Comparison of ENCODE assay signal across 17 mouse cellular contexts in genomic region chr16:30443411-30443810, GRCm38 (mm10). TPM values are rescaled to one million over a fixed set of nuclear protein-coding genes. Genes with fewer than 3 reads are reported as not detected.
A peak's percentile ranks its signal among the peaks of the same experiment; 100 is the strongest.
DNase-seq lines count a peak whose midpoint lies in the region; ATAC-seq and TF ChIP-seq lines count a peak whose summit lies in the region.
"Had no signal": no experiment of that assay in that cellular context is flagged by ENCODE, and none has a peak within 500 bp of the region (broad histone marks: within the 10 kb centered on the region; RNA-seq: fewer than 3 reads in every experiment).

No protein-coding gene starts in this region.

- H3K4me3 ChIP-seq in intestine, postnatal 0 days (ENCODE audit: low read depth, low read length), result no peak overlapping the region
- no peak overlapping the region for H3K4me3 ChIP-seq in intestine, embryonic 16.5 days (ENCODE audit: low read length)
- no peak overlapping the region for H3K4me3 ChIP-seq in MEL (ENCODE audit: control insufficient read depth in 1 of 2, insufficient read depth in 1 of 2, low read depth in 2 of 2, low read length in 2 of 2)
- H3K4me3 ChIP-seq: gastrocnemius, adult 2 months; heart, embryonic 12.5 days; hindbrain, embryonic 12.5 days; limb, embryonic 12.5 days; midbrain, embryonic 15.5 days; neural tube, embryonic 13.5 days had no signal

- no peaks in the 10 kb centered on the region for H3K79me2 ChIP-seq in MEL (ENCODE audit: control insufficient read depth, insufficient read depth, low read length, poor library complexity)

- DNase-seq in MEL (ENCODE audit: low read depth, low spot score) (peak; percentile 60), ZHBTc4 (ENCODE audit: low read depth, low spot score) (peak; percentile 28)
- peak; percentile 8 for DNase-seq in kidney, postnatal 10 days
- no peak for DNase-seq in spleen, postnatal 10 days (ENCODE audit: low spot score in 2 of 2)
- no peak for DNase-seq in thymus, adult 18-20 months
- DNase-seq: gastrocnemius, adult 2 months; layer of hippocampus, adult 9-11 months; lung, postnatal 4 days; right cerebral cortex, postnatal 14 days had no signal

- no peaks in the 10 kb centered on the region for H3K27me3 ChIP-seq in intestine, postnatal 0 days (replicated peaks; ENCODE audit: control insufficient read depth, insufficient read depth, low read length)
- no peaks in the 10 kb centered on the region for H3K27me3 ChIP-seq in intestine, embryonic 16.5 days (replicated peaks; ENCODE audit: control insufficient read depth, insufficient read depth, low read length)
- no peaks in the 10 kb centered on the region for H3K27me3 ChIP-seq in MEL (ENCODE audit: control insufficient read depth in 1 of 2, insufficient read depth in 2 of 2, low read length in 2 of 2)
- H3K27me3 ChIP-seq: CH12.LX; heart, embryonic 12.5 days; hindbrain, embryonic 12.5 days; limb, embryonic 12.5 days; midbrain, embryonic 15.5 days; neural tube, embryonic 13.5 days had no signal

- H3K27ac ChIP-seq in intestine, postnatal 0 days (ENCODE audit: low read depth, low read length), result no peak overlapping the region
- no peak overlapping the region for H3K27ac ChIP-seq in intestine, embryonic 16.5 days (ENCODE audit: low read length)
- no peak overlapping the region for H3K27ac ChIP-seq in MEL (ENCODE audit: control insufficient read depth, low read depth, low read length)
- H3K27ac ChIP-seq: gastrocnemius, adult 2 months; hindbrain, embryonic 12.5 days; limb, embryonic 12.5 days; midbrain, embryonic 15.5 days; neural tube, embryonic 13.5 days had no signal

- no peaks in the 10 kb centered on the region for H3K4me1 ChIP-seq in intestine, postnatal 0 days (replicated peaks; ENCODE audit: control insufficient read depth, insufficient read depth, low read length)
- H3K4me1 ChIP-seq in intestine, embryonic 16.5 days (ENCODE audit: control insufficient read depth, insufficient read depth, low read length), result no peaks in the 10 kb centered on the region
- H3K4me1 ChIP-seq in MEL (ENCODE audit: control insufficient read depth in 1 of 2, insufficient read depth in 2 of 2, low read length in 2 of 2), result peaks cover 16 to 23% of the 10 kb centered on the region in 2 experiments
- H3K4me1 ChIP-seq: hindbrain, embryonic 12.5 days; limb, embryonic 12.5 days; midbrain, embryonic 15.5 days; neural tube, embryonic 13.5 days had no signal

- H3K36me3 ChIP-seq in intestine, postnatal 0 days (ENCODE audit: control insufficient read depth, insufficient read depth), result no peaks in the 10 kb centered on the region
- H3K36me3 ChIP-seq in intestine, embryonic 16.5 days (ENCODE audit: control insufficient read depth, insufficient read depth, low read length), result no peaks in the 10 kb centered on the region
- H3K36me3 ChIP-seq in MEL (ENCODE audit: control insufficient read depth in 1 of 2, insufficient read depth in 2 of 2, low read length in 2 of 2), result peaks cover 0 to 25% of the 10 kb centered on the region in 2 experiments; a peak in 2 of 4 replicates
- H3K36me3 ChIP-seq: heart, embryonic 12.5 days; hindbrain, embryonic 12.5 days; limb, embryonic 12.5 days; midbrain, embryonic 15.5 days; neural tube, embryonic 13.5 days had no signal

- ATAC-seq in intestine, postnatal 0 days, result 0 out of 2 replicates have a peak, but pooled peaks have one; percentile 11
- ATAC-seq in intestine, embryonic 16.5 days, result no peak
- ATAC-seq: midbrain, embryonic 15.5 days had no signal

- no peak overlapping the region for H3K4me2 ChIP-seq in intestine, postnatal 0 days (replicated peaks; ENCODE audit: low read depth)
- no peak overlapping the region for H3K4me2 ChIP-seq in intestine, embryonic 16.5 days (ENCODE audit: low read depth, low read length)
- H3K4me2 ChIP-seq: heart, embryonic 12.5 days; hindbrain, embryonic 12.5 days; limb, embryonic 12.5 days; midbrain, embryonic 15.5 days; neural tube, embryonic 13.5 days had no signal

- H3K9me3 ChIP-seq in intestine, postnatal 0 days (ENCODE audit: control insufficient read depth), result no peaks in the 10 kb centered on the region
- no peaks in the 10 kb centered on the region for H3K9me3 ChIP-seq in intestine, embryonic 16.5 days (ENCODE audit: control insufficient read depth, low read length)
- H3K9me3 ChIP-seq in MEL (replicated peaks; ENCODE audit: insufficient read depth, low read length), result no peaks in the 10 kb centered on the region
- H3K9me3 ChIP-seq: heart, embryonic 12.5 days; hindbrain, embryonic 12.5 days; limb, embryonic 12.5 days; midbrain, embryonic 15.5 days; neural tube, embryonic 13.5 days had no signal

- TF ChIP-seq EP300 in MEL (IDR thresholded peaks at IDR 0.05; ENCODE audit: low read depth in 1 of 2, low read length in 2 of 2), result 0 out of 4 replicates have a peak, but pooled peaks of 1 of the 2 experiments have one; percentile 2

- TF ChIP-seq RAD21 in MEL (IDR thresholded peaks at IDR 0.05; ENCODE audit: low read depth, low read length), result no peak

- TF ChIP-seq POLR2A in MEL (IDR thresholded peaks at IDR 0.05; ENCODE audit: control insufficient read depth in 1 of 2, insufficient read depth in 1 of 2, low read depth in 1 of 2, low read length in 2 of 2, poor library complexity in 1 of 2), result no peak

- 49% methylated on average over 8 of the region's 8 CpGs for WGBS in intestine, postnatal 0 days
- WGBS in intestine, embryonic 16.5 days, result 68% methylated on average over 8 of the region's 8 CpGs

- H3K9ac ChIP-seq in intestine, postnatal 0 days (ENCODE audit: low read depth, low read length), result no peak overlapping the region
- H3K9ac ChIP-seq in intestine, embryonic 16.5 days (ENCODE audit: low read depth, low read length), result no peak overlapping the region
- H3K9ac ChIP-seq in MEL (ENCODE audit: control insufficient read depth, low read depth, low read length, poor library complexity, severe bottlenecking), result no peak overlapping the region
- H3K9ac ChIP-seq: heart, embryonic 12.5 days; hindbrain, embryonic 12.5 days; limb, embryonic 12.5 days; midbrain, embryonic 15.5 days; neural tube, embryonic 13.5 days had no signal

- no peak for TF ChIP-seq CTCF in intestine, postnatal 0 days (IDR thresholded peaks at IDR 0.05; ENCODE audit: low read depth)
- TF ChIP-seq CTCF in MEL (IDR thresholded peaks at IDR 0.05 in 2 of 3, conservative IDR thresholded peaks at IDR 0.05 in 1 of 3; ENCODE audit: control insufficient read depth in 1 of 3, insufficient read depth in 1 of 3, low read depth in 2 of 3, low read length in 3 of 3, poor library complexity in 1 of 3, severe bottlenecking in 1 of 3), result no peak

TF ChIP-seq in MEL, 35 proteins besides CTCF, POLR2A, EP300 and RAD21:
- TF ChIP-seq JUND (IDR thresholded peaks at IDR 0.05; ENCODE audit: low read depth, low read length) (no peak), MXI1 (IDR thresholded peaks at IDR 0.05; ENCODE audit: low read depth, low read length) (no peak), MEF2A (IDR thresholded peaks at IDR 0.05; ENCODE audit: extremely low read depth, insufficient replicate concordance, low read depth, low read length, poor library complexity, severe bottlenecking) (no peak), ELF1 (IDR thresholded peaks at IDR 0.05; ENCODE audit: low read depth, low read length) (no peak), MAFK (IDR thresholded peaks at IDR 0.05; ENCODE audit: borderline replicate concordance, low read depth, low read length) (no peak), MYB (IDR thresholded peaks at IDR 0.05; ENCODE audit: low read depth, low read length) (no peak), CHD2 (IDR thresholded peaks at IDR 0.05; ENCODE audit: low read length) (no peak), E2F4 (IDR thresholded peaks at IDR 0.05; ENCODE audit: borderline replicate concordance, low read depth, low read length) (no peak), MAZ (IDR thresholded peaks at IDR 0.05; ENCODE audit: low read depth, low read length) (no peak), ZKSCAN1 (IDR thresholded peaks at IDR 0.05; ENCODE audit: low read depth, low read length) (no peak), TCF12 (IDR thresholded peaks at IDR 0.05; ENCODE audit: low read depth, low read length) (no peak), HCFC1 (IDR thresholded peaks at IDR 0.05; ENCODE audit: low read depth, low read length) (no peak), KAT2A (conservative IDR thresholded peaks at IDR 0.05; ENCODE audit: low read depth, low read length) (no peak), SIN3A (IDR thresholded peaks at IDR 0.05; ENCODE audit: low read length) (no peak), USF1 (IDR thresholded peaks at IDR 0.05; ENCODE audit: low read depth, low read length) (no peak), SMC3 (IDR thresholded peaks at IDR 0.05; ENCODE audit: low read depth, low read length) (no peak)

RNA-seq across cellular contexts. Expression of gene Atp13a3, which starts 37.6 kb away (rescaled TPM):
- polyA plus RNA-seq in intestine, postnatal 0 days (2015; fragmentation: Nextera tagmentation; extraction: Ambion mirVana), result 22.0 and 23.9 TPM in 2 replicates
- 14.1 and 17.2 TPM in 2 replicates for polyA plus RNA-seq in intestine, embryonic 16.5 days (2015; fragmentation: Nextera tagmentation; extraction: Ambion mirVana)
- 120 and 145 TPM in 2 replicates for total RNA-seq in MEL (2012; rRNA removed)
- polyA plus RNA-seq in MEL (2012; ENCODE audit: insufficient read depth in 1 of 2, insufficient read length in 2 of 2, low read depth in 1 of 2, low replicate concordance in 2 of 2, missing spikeins in 1 of 2), result 100 to 1,000 TPM in 1 of 2 experiments, 10 to 100 TPM in 1; 93.3 to 117 TPM

Comparison
In these comparisons a context has a peak if more than half of its experiments do, and no peak if none do; other contexts are left out.
1. DNase-seq: peak in MEL (single experiment), ZHBTc4 (single experiment) and kidney, postnatal 10 days (single experiment); none in spleen, postnatal 10 days (0 of 2) and thymus, adult 18-20 months (0 of 2).